Mouse (Mus musculus) kidney, adult 2 months (tissue): ENCODE measurements around the gene Gm5148.

Source experiments
- CTCF ChIP-seq: fragments of 200-500 bp; conservative IDR thresholded peaks from 2 replicates; pipeline ENCODE4 v1.5.1; 2011; ENCODE audit warnings: low read depth, mild to moderate bottlenecking, control low read depth, low read length, moderate library complexity, mixed read lengths; ENCODE audit not compliant: insufficient read depth, insufficient read length
- POLR2A ChIP-seq: fragments of 200-500 bp; IDR thresholded peaks from one replicate; pipeline ENCODE4 v1.6.1; 2011; ENCODE audit warnings: low read depth, low read length, control low read depth

- no peak for TF ChIP-seq CTCF
- no peak for TF ChIP-seq POLR2A
Measured at GRCm38 (mm10) chr3:37686751-37687150, 37.5 kb downstream of the Gm5148 start.
